Mouse (Mus musculus) liver, embryonic 13.5 days (tissue): ENCODE data around the gene Arhgap17. TPM values are rescaled to one million over a fixed set of nuclear protein-coding genes. Genes with fewer than 3 reads are reported as not detected.

Experiments
- ATAC-seq: fragments of 200-750 bp; cut with Nextera tagmentation; 2 replicates; pipeline ENCODE4 v1.8.0; 2017; ENCODE audit warnings: low read depth, mild to moderate bottlenecking, moderate number of reproducible peaks, moderate library complexity
- DNase-seq: peaks from one replicate; pipeline ENCODE4 v3.0.0; 2022
- H3K27ac ChIP-seq: fragments of 300-500 bp; sonication (generic); 2 replicates; pipeline ENCODE4 v1.5.1; 2015; ENCODE audit warnings: moderate library complexity, mild to moderate bottlenecking, inconsistent platforms
- H3K27me3 ChIP-seq: fragments of 300-500 bp; sonication (generic); 2 replicates; pipeline ENCODE4 v1.6.1; 2015; ENCODE audit warnings: mild to moderate bottlenecking, inconsistent platforms
- H3K36me3 ChIP-seq: fragments of 300-500 bp; sonication (generic); 2 replicates; pipeline ENCODE4 v1.6.1; 2015; ENCODE audit warnings: mild to moderate bottlenecking, inconsistent platforms
- H3K4me1 ChIP-seq: fragments of 300-500 bp; sonication (generic); replicated peaks from 2 replicates; pipeline ENCODE4 v1.6.1; 2015; ENCODE audit warnings: inconsistent platforms
- H3K4me2 ChIP-seq: fragments of 300-500 bp; sonication (generic); 2 replicates; pipeline ENCODE4 v1.6.1; 2015; ENCODE audit warnings: inconsistent platforms, mild to moderate bottlenecking, moderate library complexity
- H3K4me3 ChIP-seq: fragments of 300-500 bp; sonication (generic); replicated peaks from 2 replicates; pipeline ENCODE4 v1.5.1; 2015; ENCODE audit warnings: mild to moderate bottlenecking, inconsistent platforms
- H3K9ac ChIP-seq: fragments of 300-500 bp; sonication (generic); 2 replicates; pipeline ENCODE4 v1.6.1; 2015; ENCODE audit warnings: mild to moderate bottlenecking, inconsistent platforms
- H3K9me3 ChIP-seq: fragments of 300-500 bp; sonication (generic); replicated peaks from 2 replicates; pipeline ENCODE4 v1.6.1; 2016; ENCODE audit warnings: inconsistent platforms
- WGBS: fragments of 180-500 bp; shearing (Covaris S2); methylation state at CpG from one replicate; pipeline ENCODE4 v1.1.7; 2015; ENCODE audit not compliant: insufficient replicate concordance; 5-methylcytosine and 5-hydroxymethylcytosine counted together
- polyA plus RNA-seq: library from polyadenylated mRNA; unstranded; fragments of >200 nt; fragmentation: Nextera tagmentation; extraction: Ambion mirVana; gene quantifications from 2 replicates; pipeline ENCODE4 v1.2.1, GENCODE M21; 2015

Gene Arhgap17
- polyA plus RNA-seq: 8.5 and 12.0 TPM in 2 replicates

DNA sequence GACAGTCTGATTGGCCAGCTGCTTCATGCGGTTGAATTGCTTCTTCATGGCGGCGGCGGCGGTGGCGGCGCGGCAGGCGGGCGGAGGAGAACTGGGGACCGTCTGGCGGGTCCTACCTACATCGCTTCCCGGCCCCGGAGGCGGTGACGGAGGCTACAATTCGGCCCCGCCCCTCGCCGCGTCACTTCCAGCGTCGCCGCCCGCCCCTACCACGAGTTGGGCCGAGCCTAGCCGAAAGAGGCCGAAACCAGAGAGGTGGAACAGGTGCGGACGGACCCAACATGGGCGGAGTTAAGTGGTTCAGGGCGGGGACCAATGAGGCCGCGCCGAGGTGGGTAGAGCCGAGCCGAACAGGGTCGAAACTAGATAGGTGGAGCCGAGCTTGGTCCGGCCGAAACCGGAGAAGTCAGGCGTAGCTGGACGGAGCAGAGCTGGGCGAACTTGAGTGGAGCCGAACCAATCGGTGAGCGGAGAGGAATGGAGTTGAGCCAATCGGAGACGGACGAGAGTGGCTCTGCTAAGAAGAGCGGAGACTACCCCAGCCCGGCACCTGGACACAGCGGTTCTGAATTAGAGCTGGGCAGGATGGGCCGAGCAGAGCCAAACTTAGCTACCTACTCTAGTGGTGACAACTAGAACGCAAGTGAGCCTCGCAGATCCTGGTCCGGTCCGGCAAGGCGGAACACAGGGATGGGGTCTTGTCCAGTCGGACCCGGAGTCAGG is at the start of gene Arhgap17, which contains the start of gene Lcmt1:
TSS of gene Arhgap17 (minus strand) at position 157 of the 723 bp plus-strand sequence.
TSS of gene Lcmt1 (plus strand) at position 26 of the 723 bp plus-strand sequence.
- H3K9me3 ChIP-seq: no peaks in the 10 kb centered on the region
- WGBS: under 1% methylated on average over 64 of the region's 64 CpGs
- peak within 1 kb of the TSS; percentile 93 for H3K4me3 ChIP-seq
- H3K9ac ChIP-seq: peak within 1 kb of the TSS; percentile 97
- no peaks in the 10 kb centered on the region for H3K36me3 ChIP-seq
- H3K27me3 ChIP-seq: no peaks in the 10 kb centered on the region
- H3K4me1 ChIP-seq: peaks cover 54% of the 10 kb centered on the region
- DNase-seq (peak; percentile 97), ATAC-seq (peak; percentile 94)
- peak within 1 kb of the TSS; percentile 88 for H3K27ac ChIP-seq
- H3K4me2 ChIP-seq: peak within 1 kb of the TSS; percentile 94

DNA sequence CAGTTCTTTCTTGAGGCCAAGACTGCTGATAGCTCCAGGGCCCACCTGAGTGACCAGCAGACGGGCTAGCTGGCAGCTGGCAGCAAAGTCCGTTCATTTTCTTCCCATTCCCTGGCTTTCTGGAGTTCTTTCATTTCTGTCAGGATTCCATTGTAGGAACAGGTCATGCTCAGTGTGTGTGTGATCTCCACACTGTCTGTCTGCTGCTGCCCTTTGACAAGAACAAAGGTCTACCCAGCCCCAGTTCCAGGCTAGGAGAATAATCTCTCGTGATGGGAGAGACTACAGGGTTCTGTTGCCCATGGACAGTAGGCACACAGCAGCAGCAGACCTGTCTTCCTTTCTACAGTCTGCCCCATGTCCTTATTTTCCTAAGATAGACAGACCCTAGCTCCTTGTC is 47.9 kb upstream of the Arhgap17 start:
- ATAC-seq (no peak), DNase-seq (no peak)
- Histone ChIP-seq H3K36me3 (peaks cover 25% of the 10 kb centered on the region), H3K4me3 (no peak overlapping the region), H3K9me3 (no peaks in the 10 kb centered on the region), H3K27ac (no peak overlapping the region), H3K4me1 (no peaks in the 10 kb centered on the region), H3K4me2 (no peak overlapping the region), H3K9ac (no peak overlapping the region), H3K27me3 (no peaks in the 10 kb centered on the region)
- WGBS: 81% methylated on average over 3 of the region's 3 CpGs

DNA sequence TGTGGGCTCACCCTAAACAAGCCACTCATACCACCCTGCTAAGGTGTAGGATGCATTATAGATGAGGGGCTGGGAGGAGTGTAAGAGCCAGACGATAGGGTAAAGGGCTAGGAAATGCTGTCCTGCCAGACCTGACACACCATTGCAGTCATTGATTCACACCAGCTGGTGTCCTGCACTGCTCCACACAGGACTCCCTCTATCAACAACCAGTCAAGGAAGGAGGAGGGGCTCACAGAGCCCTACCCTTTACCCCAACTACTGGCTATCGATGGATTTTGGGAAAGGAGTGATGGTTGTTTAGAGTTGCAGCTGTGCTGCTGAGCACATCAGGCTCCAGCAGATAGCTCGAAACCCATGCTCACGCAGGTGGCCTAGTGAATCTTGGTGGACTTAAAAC is 47.1 kb upstream of the Arhgap17 start:
- Histone ChIP-seq H3K36me3 (peaks cover 21% of the 10 kb centered on the region), H3K4me1 (no peaks in the 10 kb centered on the region), H3K4me2 (no peak overlapping the region), H3K27me3 (no peaks in the 10 kb centered on the region), H3K27ac (no peak overlapping the region), H3K9me3 (no peaks in the 10 kb centered on the region), H3K9ac (no peak overlapping the region), H3K4me3 (no peak overlapping the region)
- peak; percentile 46; the same call in 1 of the 2 replicates for ATAC-seq
- whole genome bisulfite sequencing: 78% methylated on average over 4 of the region's 4 CpGs
- DNase-seq: no peak

DNA sequence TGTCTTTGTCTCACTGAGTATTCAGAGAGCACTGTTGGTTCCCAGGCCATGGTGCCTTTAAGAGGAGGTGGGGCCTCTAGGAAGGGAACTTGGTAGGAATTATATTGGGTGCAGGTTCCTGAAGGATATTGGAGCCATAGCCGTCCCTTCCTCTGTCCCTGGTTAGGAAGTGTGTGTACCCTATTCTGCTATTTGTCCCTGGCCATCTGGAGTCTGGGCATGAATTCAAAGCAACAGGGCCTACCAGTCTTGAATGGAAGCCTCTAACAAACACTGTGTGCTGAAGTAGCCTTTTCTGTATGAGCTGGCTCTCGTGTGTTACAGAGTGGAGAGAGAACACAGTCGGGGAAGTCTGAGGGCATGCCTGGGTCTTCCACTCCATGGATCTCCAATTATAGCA is 42.4 kb upstream of the Arhgap17 start:
- H3K27me3 ChIP-seq: no peaks in the 10 kb centered on the region
- H3K27ac ChIP-seq: no peak overlapping the region
- no peak overlapping the region for H3K4me3 ChIP-seq
- H3K9me3 ChIP-seq: no peaks in the 10 kb centered on the region
- H3K36me3 ChIP-seq: peaks cover 25% of the 10 kb centered on the region
- WGBS: 92% methylated on average over 3 of the region's 3 CpGs
- no peak overlapping the region for H3K9ac ChIP-seq
- ATAC-seq (no peak), DNase-seq (no peak)
- no peak overlapping the region for H3K4me2 ChIP-seq
- H3K4me1 ChIP-seq: 0 out of 2 replicates have a peak, but pooled peaks cover 8% of the 10 kb centered on the region

DNA sequence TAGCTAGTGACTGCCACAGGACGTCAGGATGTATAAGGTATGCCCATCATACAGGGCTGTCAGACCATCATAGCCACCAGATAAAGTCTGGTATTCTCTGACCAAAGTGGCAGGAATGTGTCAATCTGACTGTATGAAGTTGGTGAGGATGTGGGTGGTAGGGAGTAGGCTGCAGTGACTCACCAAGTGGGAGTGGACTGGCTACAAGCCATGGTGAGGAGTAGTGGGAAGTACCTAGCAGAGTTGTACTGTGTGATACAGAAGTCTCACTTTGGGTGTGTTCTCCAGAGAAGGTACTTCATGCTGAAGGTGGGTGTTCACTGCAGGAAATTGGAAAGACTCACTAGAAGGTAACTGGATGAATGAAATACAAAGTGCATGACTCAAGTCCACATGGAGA is 41.4 kb upstream of the Arhgap17 start:
- no peak overlapping the region for H3K27ac ChIP-seq
- no peak for DNase-seq
- H3K27me3 ChIP-seq: no peaks in the 10 kb centered on the region
- H3K9me3 ChIP-seq: no peaks in the 10 kb centered on the region
- peaks cover 25% of the 10 kb centered on the region for H3K36me3 ChIP-seq
- no peak overlapping the region for H3K4me2 ChIP-seq
- H3K4me3 ChIP-seq: no peak overlapping the region
- 66% methylated on average over 1 of the region's 1 CpGs for WGBS
- H3K9ac ChIP-seq: no peak overlapping the region
- no peak for ATAC-seq
- peaks cover 8% of the 10 kb centered on the region; the same call in 1 of the 2 replicates for H3K4me1 ChIP-seq

DNA sequence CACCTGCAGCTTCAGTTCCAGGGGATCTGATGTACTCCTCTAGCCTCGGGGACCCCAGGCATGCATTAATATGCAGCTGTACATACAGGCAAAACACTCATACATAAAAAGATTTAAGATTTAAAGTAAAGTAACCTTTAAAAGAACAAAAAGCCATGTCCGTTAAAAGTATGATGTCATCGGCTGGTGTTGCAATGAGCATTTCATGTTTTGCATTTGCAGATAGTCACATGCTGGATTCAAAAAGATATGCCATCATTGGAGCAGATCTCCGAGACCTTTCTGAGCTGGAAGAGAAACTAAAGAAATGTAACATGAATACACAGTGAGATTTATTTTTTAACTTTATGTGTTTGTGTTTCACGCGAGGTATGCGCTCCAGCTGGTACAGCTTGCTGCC is 40.8 kb upstream of the Arhgap17 start:
- no peaks in the 10 kb centered on the region for H3K27me3 ChIP-seq
- H3K36me3 ChIP-seq: peaks cover 25% of the 10 kb centered on the region
- H3K4me2 ChIP-seq: no peak overlapping the region
- WGBS: 86% methylated on average over 7 of the region's 7 CpGs
- ATAC-seq: no peak
- peaks cover 14% of the 10 kb centered on the region for H3K4me1 ChIP-seq
- H3K4me3 ChIP-seq: no peak overlapping the region
- H3K27ac ChIP-seq: no peak overlapping the region
- H3K9ac ChIP-seq: no peak overlapping the region
- no peaks in the 10 kb centered on the region for H3K9me3 ChIP-seq
- DNase-seq: no peak

DNA sequence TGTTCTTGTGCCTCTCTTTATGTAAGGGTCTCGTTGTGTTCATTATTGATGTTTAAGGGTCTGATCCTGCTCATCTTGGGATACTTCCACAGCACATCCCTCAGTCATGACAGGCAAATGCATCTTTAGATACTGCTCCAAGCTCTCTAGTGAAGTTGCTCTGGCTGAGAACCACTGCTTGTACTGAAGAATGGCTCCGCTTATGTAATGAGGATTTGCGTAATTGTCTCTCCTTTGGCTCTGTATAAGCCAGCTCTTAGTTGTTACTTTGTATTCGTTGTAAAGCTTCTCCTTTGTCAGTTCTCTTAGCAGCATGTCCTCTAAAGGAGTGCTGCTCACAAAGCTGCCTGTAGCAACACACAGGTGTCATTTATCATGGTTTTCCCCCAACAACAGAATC is 37.3 kb upstream of the Arhgap17 start:
- no peak overlapping the region for H3K27ac ChIP-seq
- H3K4me3 ChIP-seq: no peak overlapping the region
- H3K9me3 ChIP-seq: no peaks in the 10 kb centered on the region
- DNase-seq (no peak), ATAC-seq (no peak)
- no peak overlapping the region for H3K4me2 ChIP-seq
- H3K27me3 ChIP-seq: no peaks in the 10 kb centered on the region
- peaks cover 24% of the 10 kb centered on the region for H3K4me1 ChIP-seq
- peaks cover 38% of the 10 kb centered on the region for H3K36me3 ChIP-seq
- 74% methylated on average over 4 of the region's 4 CpGs for WGBS
- no peak overlapping the region for H3K9ac ChIP-seq

DNA sequence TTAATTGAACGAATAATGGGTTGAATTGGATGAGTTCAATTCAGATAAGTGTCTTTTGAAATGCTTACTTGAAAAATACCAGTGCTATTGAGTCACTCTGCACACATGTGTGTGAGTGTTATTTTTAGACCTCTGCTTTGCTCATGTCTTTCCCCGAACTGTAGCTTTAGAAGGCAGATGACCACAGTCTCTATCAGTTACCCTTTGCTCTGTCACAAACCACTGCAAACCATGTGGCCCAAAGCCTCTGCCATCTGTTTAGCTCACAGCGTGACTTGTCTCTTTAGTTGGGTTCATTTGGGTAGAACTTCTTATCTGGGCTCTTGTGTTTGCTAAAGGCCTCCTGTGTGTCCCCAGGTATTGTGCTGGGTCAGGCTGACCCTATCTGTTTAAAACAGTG is 35.9 kb upstream of the Arhgap17 start:
- 0 out of 2 replicates have a peak overlapping the region, but pooled peaks have one; percentile 2 for H3K27ac ChIP-seq

DNA sequence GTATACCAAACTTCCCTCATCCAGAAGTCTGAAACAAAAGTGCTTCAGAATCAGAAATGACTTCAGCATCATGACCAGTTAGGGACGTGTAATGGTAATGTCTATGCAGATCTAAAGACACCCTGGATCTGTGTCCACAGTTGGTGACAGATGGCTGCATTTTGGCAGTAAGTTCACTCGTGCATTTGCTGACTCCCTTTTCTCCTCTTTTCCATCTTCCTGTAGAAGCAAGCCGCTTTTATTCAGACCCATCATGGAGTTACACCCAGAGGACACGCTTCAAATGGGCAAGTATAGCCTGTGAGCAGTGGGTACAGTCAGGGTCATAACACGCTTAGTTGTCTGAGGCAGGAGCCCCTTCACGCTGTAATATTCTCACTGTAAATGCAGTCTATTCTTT is 34.5 kb upstream of the Arhgap17 start:
- no peak overlapping the region for H3K4me2 ChIP-seq
- DNase-seq (no peak), ATAC-seq (no peak)
- no peaks in the 10 kb centered on the region for H3K9me3 ChIP-seq
- H3K27ac ChIP-seq: no peak overlapping the region
- H3K27me3 ChIP-seq: no peaks in the 10 kb centered on the region
- no peak overlapping the region for H3K4me3 ChIP-seq
- no peak overlapping the region for H3K9ac ChIP-seq
- WGBS: 88% methylated on average over 6 of the region's 6 CpGs
- H3K36me3 ChIP-seq: peaks cover 32% of the 10 kb centered on the region
- peaks cover 29% of the 10 kb centered on the region for H3K4me1 ChIP-seq

More for the DNA sequence above, 35.9 kb upstream of the Arhgap17 start:
- Histone ChIP-seq H3K9me3 (no peaks in the 10 kb centered on the region), H3K4me2 (no peak overlapping the region), H3K4me3 (no peak overlapping the region), H3K9ac (no peak overlapping the region), H3K4me1 (peaks cover 24% of the 10 kb centered on the region), H3K27me3 (no peaks in the 10 kb centered on the region), H3K36me3 (peaks cover 31% of the 10 kb centered on the region)
- 38% methylated on average over 3 of the region's 3 CpGs for WGBS
- DNase-seq: no peak
- ATAC-seq: peak; percentile 50; the same call in 1 of the 2 replicates

DNA sequence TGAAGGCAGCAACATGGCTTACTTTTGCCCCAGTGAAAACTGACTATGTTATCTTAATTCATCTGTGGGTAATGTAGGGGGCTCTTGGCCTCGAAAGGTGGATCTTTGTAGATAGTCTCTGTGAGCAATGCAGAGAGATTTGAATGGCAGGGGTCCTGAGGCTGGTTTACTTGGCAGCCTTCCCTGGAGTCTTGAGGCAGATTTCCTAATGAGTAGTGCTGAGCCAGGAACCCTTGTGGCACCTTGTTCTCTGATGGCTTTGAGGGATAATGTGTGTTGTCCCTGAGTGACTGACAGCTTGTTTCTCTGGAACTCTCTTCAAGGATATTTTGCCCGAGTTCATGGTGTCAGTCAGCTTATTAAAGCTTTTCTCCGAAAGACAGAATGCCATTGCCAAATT is 31.4 kb upstream of the Arhgap17 start:
- H3K36me3 ChIP-seq: peaks cover 32% of the 10 kb centered on the region
- ATAC-seq: no peak
- 77% methylated on average over 3 of the region's 3 CpGs for WGBS

DNA sequence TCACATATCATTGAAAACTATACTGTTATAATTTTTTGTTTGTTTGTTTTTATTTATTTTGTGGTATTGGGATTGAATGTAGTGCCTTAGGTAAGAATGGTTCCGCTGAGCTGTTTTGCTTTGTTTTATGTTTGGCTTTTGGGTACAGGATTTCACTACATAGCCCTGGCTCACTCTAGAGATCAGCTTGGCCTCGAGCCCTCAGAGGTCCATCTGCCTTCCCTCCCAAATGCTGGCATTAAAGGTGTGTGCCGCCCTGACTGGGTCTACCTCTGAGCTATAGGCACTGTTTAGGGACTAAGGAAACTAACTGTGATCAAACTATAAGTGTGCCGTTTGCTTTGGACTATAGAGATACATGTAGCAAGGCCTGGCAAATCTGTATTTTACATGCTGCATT is 29.6 kb upstream of the Arhgap17 start:
- Histone ChIP-seq H3K4me2 (no peak overlapping the region), H3K9me3 (no peaks in the 10 kb centered on the region), H3K27ac (no peak overlapping the region), H3K4me3 (no peak overlapping the region), H3K36me3 (peaks cover 25% of the 10 kb centered on the region), H3K9ac (no peak overlapping the region), H3K27me3 (no peaks in the 10 kb centered on the region), H3K4me1 (peaks cover 18% of the 10 kb centered on the region)
- no peak for DNase-seq
- 67% methylated on average over 4 of the region's 4 CpGs for WGBS
- no peak for ATAC-seq

More for the DNA sequence above, 31.4 kb upstream of the Arhgap17 start:
- no peak for DNase-seq
- Histone ChIP-seq H3K4me1 (peaks cover 29% of the 10 kb centered on the region), H3K27ac (no peak overlapping the region), H3K9me3 (no peaks in the 10 kb centered on the region), H3K4me2 (no peak overlapping the region), H3K9ac (no peak overlapping the region), H3K27me3 (no peaks in the 10 kb centered on the region), H3K4me3 (no peak overlapping the region)

DNA sequence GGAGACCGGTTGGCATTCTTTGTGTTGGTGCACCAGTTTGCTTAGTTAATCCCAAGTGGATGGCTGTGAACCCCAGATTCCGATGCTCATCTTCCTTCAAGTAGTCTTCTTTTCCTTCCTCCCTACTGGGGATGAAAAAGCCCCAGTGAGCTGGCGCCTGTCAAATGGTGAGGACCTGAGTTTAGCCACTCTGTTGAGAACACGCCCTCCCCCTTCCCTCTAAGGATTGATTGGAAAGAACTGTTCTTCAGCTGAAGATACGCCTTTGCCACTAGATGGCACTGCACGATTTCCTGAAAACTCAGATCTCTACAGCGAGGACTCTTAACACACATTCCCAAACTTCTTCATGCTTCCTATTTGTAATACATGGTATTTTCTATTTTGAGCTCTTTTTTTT is 29.1 kb upstream of the Arhgap17 start:
- ATAC-seq (peak; percentile 56; the same call in 1 of the 2 replicates), DNase-seq (peak; percentile 35)
- H3K9me3 ChIP-seq: no peaks in the 10 kb centered on the region
- no peak overlapping the region for H3K4me2 ChIP-seq
- H3K27me3 ChIP-seq: no peaks in the 10 kb centered on the region
- WGBS: 23% methylated on average over 7 of the region's 7 CpGs
- no peak overlapping the region for H3K4me3 ChIP-seq
- peaks cover 20% of the 10 kb centered on the region for H3K4me1 ChIP-seq
- H3K36me3 ChIP-seq: peaks cover 21% of the 10 kb centered on the region
- no peak overlapping the region for H3K9ac ChIP-seq
- no peak overlapping the region for H3K27ac ChIP-seq
